Mouse (Mus musculus): ENCODE results near the gene Cfap77.

The Cfap77 gene

DNA sequence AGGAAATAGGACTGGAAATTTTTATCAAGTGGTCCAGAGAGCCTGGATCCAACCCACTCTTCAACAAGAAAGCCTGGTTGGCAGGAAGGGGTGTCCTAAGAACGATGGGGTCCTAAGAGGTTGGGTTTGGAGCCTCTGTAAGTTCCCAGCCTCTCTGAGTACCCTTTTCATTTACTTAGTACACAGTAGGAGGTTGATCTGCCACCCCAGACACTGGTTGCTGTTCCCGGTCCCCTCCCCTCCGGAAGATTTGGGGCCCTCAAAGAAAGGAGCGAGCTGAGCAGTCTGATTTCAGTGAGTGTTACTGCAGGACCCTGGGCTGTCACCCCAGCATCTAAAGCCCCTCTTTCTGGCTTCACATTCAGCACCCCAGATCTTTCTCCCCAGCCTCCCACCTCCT lies 135.9 kb downstream of the Cfap77 start:
- DNase-seq = no peak

DNA sequence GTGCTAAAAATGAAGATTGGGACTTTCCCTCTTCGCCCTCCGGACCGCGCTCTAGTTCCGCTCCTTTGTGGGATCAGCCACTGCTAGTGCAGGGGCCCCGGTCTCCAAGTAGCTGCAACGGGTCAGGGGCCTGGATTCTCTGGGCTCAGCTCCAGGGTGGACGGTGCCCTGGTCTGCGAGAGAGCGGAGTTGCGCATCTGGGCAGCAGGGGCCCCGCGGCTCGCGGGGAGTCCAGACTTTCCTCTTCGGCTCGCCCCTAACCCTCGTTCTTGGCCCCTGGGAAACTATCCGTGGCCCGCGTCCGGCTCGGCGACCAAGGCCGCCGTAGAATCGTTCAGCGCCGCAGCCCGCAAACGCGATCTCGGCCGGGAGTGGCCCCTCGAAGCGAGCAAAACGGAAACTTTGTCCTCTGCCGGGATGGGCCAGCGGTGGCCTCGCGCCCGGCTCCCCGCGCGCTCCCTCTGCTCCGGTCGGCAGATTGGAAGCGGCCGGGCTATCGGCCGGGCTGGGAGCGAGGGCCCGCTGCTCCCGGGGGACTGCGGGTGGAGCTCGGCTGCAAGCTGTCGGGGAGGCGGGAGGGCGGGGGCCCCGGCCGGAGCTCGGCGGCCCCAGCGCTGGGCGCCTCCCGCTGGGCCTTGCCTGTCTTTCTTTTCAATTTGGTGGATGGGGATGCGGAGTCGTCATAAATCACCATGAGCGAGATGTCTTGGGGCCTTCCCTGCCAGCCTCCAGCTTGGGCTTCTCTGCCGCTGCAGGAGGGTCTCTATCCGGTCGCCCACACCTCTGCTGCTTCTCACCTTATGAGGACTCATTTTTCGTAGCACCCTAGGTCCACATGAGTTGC lies 137.1 kb downstream of the Cfap77 start:
- DNase-seq = no peak

DNA sequence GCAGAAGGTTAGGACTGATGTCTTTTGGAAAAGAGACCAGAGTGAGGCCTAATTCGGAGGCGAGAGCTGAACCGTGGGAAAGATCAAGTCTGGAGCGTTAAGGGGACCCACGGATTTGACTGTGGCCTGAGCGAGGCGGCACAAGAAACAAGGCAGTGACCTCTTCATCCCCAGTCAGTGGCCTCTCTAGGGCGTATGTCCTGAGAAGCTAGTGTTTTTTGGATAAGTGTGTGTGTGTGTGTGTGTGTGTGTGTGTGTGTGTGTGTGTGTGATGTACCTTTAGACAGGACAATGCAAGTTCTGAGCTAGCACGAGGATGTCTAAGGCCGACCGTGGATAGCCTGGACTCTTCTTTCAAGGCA lies 137.7 kb downstream of the Cfap77 start:
- no peak for DNase-seq

DNA sequence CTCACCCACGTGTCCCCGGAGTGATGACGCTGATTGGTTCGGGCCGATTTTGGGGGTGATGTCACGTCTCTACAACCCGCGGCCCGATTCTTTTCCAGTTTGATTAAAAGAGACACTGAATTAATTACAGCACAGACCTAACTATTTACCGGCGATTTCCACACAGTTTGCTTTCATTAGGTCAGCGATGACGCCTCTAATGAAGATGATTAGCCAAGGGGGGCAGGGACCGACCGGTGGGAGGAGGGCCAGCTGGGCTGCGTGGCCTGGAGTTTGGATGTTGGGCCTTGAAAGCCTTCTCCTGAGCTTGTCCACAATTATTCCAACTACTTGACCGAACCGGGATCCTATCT lies 138.4 kb downstream of the Cfap77 start, which contains the start of gene Barhl1:
Gene Barhl1, minus strand, starts transcription at position 156 of the 353 bp plus-strand sequence.
- no peak for DNase-seq

DNA sequence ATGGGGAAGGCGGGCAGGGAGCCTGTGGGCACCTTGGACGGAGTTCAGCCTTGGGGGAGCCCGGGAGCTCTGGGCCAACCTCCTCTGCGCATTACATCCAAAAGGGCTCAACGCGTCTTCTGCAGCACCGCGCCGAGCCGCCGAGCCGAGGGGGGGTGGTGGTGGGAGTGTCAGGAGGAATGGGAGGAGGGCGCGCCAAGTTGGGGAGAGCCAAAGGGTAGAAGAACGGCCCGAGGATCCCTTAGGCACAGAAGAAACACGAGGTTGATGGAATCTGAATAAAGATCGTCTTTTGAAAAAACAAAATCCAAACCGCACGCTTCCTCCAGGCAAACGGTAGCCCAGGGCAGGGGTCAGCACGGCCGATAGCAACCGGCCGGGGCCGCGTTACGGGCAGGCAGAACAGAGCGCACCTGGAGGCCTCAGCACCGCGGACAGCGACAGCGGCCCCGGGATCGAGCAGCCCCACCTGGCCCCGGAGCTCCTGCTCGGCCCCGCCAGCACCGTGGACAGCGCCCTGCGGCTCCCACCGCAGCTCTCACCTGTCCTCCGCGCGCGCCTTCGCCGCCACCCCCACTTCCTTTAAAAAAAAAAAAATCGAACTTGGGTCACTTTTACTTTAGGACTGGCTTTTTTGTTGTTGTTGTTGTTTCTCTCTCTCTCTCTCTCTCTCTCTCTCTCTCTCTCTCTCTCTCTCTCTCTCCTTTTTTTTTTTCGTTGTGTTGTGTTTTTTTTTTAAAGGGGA lies 138.9 kb downstream of the Cfap77 start:
- peak; percentile 75 to 83 for DNase-seq

DNA sequence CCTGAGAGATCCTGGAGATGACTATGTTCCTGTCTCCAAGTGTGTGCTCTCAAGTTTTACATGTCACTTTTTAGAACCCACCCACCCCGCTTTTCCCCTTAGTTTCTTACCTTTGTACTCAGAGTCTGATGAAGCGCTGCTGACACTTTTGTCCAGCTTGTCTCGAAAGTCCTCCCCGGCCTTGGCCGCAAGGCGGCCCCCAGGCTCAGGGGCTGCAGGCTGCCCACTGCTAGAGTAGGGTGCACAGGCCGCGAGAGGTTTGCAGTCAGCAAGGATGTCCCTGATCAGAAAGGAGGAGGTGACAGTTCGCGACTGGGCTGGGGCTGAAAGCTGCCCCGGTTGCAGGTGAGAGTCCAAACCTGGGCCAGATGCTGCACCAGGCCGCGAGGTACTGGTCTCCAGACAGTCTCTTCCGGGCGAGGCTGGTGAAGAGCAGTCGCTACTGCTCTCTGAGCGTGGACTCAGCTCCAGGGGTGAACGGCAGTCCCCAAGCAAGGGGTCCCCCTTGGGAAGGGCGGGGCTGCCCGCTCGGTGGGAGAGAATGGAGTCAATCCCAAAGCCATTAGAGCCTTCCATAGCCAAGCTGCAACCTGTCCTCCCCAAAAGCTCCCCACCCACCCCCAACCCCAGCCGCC lies 139.6 kb downstream of the Cfap77 start:
- DNase-seq = no peak

DNA sequence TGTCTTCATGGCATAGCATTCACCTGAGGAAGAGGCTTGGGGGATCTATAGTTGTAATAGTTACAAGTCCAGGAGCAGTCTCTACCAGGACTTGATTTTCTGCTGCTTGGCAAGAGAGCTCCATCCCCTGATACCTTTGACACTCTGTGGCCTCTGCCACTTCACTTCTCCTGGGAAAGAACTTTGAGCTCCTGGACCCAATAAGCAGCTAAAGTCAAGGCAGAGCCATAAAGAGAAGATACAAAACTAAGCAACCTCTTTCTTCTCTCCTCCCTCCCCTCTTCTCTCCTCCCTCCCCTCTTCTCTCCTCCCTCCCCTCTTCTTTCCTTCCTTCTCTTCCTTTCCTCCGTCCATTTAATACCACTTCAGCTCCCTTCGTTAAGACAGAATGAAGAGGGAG lies 140.7 kb downstream of the Cfap77 start:
- DNase-seq = no peak

DNA sequence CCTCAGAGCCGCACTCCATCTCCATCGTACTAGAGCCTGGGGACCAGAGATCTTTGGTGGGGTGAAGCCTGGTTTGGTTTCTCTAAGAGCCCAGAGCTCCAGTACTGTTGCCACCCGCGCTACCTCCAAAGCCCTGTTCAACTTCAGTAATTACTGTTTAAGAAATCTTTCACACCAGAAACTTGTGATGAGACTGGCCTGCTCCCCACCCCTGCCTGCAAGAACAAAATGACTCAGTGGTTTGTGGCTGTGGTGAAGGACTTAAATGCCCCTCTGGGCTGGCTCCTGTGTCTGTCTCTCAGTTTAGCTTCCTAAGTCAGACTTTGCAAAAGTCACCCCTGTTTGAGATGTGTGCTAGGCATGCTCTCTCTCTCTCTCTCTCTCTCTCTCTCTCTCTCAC lies 141.9 kb downstream of the Cfap77 start:
- no peak for DNase-seq

DNA sequence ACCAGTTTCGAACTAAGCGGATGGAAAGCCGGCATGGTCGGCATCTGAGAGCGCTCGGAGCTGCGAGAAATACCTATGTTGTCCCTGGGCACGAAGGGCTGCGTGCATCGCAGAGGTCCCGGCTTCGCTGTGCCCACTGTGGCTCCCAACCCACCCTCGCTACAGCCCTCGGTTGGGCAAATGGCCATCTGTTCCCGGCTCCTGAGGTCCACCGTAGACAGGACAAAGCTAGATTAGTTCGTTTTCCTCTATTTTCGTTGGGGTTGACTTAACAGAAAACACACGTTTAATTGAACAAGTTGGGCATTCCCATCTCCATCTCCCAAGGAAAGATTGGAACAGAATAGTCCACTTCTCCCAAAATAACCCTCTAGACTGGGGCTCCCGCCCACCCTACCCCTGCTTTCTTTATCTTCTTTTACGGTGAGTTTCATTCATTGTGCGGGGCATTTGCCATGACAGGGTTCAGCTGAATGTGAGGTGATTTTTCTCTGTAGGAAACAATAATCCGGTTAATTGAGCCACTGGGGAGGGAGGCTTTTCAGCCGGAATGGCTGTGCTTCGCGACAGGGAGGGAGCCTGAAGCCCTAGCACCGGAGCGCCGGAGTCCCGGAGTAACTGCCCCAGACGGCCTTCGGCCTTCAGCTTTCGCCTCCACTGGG lies 142.7 kb downstream of the Cfap77 start:
- DNase-seq = no peak

DNA sequence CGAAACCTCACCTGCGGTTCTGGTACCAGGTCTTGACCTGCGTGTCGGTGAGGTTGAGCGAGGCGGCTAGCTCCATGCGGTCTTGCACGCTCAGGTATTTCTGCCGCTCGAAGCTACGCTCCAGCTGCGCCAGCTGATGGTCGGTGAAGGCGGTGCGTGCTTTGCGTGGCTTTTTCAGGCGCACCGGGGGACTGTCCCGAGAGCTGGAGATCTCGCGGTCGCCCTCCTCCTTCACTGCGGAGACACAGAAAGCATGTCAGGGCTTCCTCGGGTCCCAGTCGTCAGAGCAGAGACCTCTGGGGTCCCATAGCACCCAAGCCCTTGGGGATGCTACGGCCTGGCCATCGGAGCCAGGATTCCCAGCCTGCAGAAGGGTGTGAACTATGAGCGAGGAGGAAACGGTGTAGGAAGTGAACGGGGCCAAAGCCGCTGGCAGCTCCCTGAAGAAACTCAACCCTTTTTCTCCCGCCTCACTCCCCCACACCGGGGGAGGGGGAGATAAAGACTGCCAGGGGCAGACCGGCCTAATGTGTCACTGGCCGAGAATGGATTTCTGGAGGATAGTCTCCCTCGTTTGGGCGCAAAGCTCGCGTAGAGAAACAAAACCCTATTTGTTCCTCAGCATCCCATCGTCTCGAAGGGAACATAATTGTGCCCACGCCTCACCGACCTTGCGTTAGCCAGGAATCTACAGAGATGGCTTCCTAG lies 143.4 kb downstream of the Cfap77 start:
- DNase-seq = no peak

DNA sequence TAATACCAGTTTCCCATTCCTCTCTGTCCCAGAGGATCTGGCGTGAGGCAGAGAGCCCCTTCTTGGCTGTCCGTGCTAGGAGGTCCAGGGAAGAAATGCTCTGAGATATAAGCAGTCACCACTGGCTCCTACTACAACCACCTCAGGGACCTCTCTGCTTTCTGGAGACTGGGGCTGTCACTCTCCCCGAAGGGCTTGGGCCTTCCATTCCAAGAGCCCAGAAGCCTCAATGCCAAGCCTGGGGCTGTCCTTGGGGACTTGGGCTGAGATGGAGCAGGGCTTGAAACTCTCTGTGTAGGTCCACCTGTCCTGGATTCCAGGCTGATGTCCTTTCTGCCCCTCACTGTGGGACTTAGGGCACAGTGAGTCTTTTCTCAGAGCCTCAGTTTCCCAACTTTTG lies 144.0 kb downstream of the Cfap77 start:
- no peak for DNase-seq

DNA sequence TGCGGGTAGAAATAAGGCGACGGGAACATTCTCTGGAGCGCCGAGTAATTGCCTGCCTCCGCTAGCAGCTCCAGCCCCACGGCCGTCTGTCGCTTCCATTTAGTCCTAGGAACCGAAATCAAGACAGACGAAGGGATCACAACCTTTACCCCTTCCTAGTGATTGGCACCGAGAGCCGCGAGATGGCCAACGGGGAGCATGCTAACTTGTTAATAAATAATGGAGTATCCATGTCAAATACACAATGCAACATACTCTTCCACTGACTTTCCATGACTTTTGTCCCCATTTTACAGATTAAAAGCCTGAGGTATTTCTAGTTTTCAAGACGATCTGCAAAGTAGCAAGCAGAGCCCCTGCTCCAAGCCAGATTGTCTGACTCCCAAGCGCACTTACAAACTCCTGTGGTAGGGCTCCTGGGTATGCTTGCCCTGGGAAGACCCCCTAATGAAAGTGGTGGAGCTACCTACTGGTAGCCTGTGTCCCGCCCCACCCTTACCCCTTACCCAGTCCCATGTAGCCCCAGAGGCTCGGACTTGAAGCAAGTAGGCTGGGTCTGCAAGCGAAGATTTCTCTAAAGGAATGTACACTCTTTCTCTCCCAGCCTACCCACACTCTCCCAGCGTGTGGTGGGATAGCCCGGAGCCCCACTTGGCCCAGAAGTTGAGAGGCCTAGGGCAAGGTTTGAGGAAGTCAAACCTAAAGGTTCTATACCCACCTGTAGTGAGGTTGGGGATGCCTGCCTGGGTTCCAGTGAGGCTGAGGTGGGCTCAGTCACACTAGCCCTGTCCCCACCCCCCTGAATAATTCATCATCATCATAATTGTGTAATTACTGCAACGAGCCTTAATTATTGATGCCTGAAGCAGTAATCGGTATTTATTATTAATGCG lies 144.8 kb downstream of the Cfap77 start:
- no peak for DNase-seq

DNA sequence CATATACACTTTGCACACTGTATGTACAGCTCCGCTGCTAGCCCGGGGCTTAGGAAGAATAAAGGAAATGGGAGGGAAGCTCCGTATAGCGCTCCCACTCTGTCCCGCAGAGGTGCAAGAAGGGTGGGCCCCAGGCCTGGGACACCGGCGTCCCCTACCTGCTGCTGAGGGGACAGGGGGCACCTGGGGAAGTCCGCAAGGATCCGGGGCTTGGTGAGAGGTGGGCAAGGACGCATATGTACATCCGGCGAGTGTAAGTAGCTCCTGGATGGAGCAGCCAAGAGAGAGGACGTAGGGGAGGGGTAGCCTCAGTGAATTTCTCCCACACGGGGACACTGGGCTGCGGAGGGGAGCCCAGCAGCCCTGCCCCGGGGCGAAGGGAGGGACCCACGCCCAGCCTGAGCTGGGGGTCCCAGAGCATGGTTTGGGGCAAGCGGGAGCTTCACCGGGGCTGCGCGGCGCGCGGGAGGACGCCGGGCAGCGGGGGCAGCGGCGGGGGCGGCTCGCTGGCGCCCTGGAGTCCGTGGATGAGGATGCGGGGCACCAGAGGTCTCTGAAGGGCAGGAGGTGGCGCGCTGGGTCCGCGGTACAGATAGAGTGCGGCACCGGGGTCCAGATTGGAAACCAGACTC lies 145.6 kb downstream of the Cfap77 start:
- DNase-seq = no peak

DNA sequence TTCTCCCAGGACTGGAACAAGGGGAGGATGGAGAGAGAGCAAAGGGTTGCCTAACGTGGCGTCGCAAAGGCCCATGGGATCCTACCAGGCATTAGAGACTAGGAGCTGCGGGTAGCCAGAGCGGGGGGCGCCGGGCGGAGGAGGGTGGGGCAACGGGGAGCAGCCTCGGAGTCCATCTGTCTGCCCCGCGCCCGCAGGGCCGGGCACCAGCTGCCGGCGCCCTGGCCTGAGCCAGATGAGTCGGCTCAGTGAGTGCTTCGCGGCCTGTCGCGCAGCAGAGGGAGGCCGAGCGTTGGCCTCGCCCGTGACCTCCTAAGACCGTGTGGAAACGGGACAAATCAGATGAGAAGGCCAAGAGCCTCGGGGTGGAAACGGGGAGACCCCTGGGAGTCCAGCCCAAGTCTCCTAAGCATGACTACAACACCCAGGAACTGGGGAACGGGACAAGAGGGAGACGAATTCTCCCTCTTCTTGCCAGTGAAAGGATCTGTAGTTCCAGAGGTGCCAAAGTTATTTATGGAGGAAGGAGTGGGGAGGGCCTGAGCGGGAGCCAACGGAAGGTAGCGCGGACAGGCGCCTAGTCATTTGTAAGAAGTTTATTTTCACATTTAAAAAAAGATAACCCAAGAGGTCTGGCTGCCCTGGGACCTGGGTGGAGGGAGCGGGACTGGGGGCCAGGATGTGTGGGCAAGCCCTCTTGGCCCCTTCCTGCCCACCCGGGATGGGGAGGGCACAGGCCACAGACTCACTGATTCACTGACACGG lies 146.3 kb downstream of the Cfap77 start:
- no peak for DNase-seq

DNA sequence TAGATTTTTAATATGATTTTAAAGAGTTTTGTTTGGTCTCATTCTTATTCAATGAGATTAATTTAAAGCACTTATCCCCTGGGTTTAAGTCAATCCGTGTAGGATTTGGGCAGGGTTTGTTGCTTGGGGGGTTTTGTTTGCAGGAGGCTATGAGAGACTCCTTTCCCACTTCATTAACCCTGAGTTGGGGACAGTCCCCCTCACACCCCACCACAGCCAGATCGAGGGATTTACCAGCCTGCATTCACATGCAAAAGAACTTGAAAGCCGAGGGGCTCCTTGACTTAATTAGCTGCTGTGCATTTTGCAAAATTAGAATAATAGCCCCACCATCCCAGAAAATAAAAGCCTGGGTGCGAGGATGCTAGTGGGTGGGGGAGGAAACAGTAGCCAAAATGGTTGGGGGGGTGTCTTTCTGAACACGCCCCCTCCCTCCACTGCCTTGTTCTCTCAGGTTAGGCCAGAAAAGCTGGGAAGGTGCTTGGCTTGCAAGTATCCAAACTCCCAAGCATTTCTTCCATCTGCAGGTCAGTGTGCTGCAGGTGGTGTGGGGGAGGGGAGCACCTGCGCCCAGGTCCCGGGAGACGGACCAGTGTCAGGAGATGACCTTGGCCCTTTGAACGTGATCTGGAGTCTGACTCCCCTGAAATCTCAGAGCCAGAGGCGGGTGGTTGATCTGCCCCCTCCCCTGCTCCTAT lies 147.0 kb downstream of the Cfap77 start:
- DNase-seq = no peak

DNA sequence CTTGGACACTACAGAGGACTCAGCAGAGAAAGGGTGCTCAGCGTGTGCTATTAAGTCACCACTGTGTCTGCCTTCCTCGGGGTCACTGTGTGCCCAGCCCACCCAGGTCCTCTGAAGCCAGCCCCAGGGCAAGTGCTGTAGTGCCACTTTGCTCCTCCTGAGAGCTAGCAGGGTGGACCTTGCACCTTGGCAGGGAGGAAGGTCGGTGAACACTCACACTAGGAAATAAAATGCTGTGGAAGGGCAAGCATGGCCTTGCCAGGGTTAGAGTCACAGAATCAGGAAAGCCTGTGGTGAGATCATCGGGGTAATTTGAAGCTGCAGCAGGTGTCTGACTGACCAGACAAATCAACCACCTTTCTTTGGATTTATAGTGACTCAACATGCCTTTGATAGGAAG lies 149.3 kb downstream of the Cfap77 start:
- no peak for DNase-seq

DNA sequence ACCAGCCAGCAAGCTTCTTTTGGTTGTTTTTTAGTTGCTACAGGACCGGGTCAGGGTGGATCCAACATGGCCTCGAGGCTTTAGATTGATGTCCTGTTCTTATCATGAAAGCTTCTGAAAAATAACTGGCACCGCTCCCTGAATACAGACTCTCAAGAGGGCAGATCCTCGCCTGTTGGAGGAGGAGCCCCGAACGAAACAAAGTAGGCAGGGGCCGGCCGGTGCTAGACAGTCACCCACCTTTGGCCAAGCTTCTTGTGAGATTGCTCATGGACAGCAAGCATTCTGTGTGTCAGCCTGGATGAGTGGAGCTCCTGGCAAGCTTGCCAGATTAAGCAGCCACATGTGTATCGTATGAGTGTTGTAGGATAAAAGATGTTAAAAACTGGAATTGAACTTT lies 150.1 kb downstream of the Cfap77 start:
- no peak for DNase-seq

DNA sequence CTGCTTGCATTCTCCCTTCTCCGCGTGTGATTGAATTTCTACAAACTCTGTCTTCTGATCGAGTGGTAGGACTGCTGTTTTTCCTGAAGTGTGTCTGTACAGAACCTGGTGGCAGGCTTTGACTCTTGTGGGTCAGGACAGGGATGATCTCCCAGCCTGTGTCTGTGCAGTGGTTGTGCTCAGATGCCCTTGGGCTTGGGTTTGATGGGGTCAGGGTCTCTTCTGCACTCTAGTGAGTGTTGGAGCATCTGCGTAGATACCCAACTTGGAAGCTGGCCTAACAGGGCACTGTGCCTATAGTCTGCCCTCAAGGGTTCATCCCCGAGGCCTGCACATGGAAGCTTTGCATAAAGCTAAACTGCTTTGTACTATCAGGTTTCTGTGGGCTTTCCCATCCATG lies 151.0 kb downstream of the Cfap77 start:
- no peak for DNase-seq

DNA sequence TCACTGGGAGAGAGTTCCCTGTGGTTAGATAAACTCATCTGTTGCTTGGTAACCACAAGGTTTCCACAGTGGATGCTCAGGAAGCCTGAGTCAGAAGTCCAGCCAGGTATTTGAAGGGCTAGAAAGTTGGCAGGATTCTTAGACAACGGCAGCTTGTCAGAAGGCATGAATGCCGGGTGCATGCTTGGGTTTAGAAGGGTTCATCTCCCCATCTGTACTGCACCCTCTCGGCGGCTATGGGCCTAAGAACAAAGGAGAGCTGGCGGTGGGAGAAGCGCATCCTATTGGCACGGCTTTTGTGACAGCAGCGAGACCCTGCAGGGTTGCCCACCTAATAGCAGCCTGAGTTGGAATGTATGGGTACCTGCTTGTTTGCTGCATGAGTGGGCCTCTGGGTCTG lies 152.6 kb downstream of the Cfap77 start:
- DNase-seq = no peak

Measured in lung, adult 18-20 months (tissue).